Mouse (Mus musculus): ENCODE measurements around the gene Trim44.

Trim44 gene

DNA sequence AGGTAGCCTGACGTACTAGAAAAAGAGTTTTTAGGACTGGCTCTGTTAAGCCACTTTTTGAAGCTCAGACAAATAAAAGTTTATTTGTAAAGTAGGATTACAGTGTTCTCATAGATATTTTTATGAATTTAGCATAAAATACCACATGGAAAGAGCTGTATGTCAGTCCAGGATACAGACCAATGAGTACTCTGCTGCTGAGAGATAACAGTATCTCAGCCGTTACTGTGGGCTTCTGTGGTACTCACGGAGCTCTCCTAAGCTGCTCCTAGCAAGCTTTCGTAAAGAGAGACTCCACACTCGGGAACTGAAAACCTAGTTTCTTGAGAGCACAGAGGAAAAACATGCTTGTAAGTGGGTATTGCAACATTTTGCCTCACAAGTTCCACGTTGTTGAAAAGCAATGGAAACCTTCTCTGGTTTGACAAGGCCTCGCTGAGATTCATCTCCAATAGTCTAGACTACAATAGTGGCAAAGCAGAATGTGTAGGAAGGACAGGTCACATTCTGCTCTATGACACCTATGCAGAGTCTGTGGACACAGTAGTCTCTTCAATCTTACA is 41.6 kb downstream of the Trim44 start:
- no peak for DNase-seq (ENCODE audit: low read depth)

DNA sequence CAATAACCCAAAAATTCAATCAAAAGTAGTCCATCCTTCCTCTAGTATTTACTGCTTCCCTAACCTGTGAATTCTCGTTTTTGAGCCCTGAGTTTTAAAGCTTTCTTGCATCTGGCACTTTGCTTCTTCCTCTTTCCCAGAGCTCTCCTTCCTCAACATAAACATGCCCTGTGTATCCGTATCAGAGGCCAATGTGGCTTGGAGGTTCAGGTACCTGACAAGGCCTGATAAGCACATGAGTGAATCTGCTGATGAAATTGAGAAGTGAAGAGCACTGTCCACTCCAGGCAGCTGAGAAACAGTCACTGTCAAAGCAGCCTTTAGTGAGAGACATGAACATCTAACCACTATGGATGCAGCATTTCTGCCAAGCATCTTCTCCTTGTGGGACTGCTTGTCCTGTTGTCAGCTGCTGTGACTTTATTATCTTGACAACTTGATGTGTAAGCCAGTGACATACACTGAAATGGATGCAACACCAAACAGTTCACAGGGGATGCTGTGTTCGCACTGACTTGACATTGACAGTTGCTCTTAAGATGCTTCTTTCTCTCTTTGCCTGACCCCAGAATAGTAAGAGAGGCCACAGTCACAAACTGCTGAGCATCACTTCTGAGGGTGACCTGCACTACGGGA is 42.9 kb downstream of the Trim44 start:
- no peak for DNase-seq (ENCODE audit: low read depth)

GRCm38 (mm10) chr2:102362896-102363530 is 44.6 kb downstream of the Trim44 start:
- no peak for DNase-seq (ENCODE audit: low read depth)

DNA sequence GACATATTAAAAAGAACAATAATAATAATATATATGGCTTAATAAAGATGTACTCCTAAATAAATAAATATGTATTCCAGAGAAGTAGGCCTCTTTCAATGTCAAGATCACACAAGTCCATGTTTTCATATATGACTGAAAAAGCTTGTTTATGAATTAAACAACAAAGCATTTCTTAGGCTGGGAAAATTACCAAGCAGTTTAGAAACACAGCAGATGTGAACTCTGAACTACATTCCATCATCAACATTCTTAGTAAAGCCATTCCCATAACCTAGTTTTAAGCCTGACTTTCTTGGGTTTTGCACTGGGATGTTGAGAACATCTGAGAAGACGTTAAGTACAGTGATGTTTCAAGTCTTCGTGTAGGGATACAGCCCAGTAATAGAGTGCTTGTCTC is 45.4 kb downstream of the Trim44 start:
- DNase-seq (ENCODE audit: low read depth): no peak

- peak; percentile 44 for DNase-seq (ENCODE audit: low read depth)
These were observed 50.5 kb downstream of the Trim44 start for GRCm38 (mm10) chr2:102356879-102357695.

GRCm38 (mm10) chr2:102354076-102354475 is 53.6 kb downstream of the Trim44 start:
- DNase-seq (ENCODE audit: low read depth): no peak

DNA sequence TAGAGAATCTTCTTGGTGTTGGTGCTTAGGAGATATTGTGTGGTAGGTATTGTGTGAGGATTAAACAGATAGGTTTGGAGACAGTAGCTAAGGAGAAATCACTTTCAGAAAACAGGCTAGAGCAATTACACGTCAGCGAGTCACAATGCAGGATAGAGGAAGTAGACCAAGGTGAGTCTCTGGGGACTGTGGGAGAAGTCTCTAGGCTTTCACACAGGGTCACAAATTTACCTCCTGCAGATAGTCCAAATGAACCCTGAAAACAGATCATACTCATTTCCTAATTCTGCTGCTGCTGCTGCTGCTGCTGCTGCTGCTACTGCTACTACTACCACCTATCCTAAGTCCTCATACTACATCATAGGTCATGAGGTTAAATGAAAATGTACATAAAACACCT is 66.2 kb downstream of the Trim44 start:
- DNase-seq (ENCODE audit: low read depth): no peak

DNA sequence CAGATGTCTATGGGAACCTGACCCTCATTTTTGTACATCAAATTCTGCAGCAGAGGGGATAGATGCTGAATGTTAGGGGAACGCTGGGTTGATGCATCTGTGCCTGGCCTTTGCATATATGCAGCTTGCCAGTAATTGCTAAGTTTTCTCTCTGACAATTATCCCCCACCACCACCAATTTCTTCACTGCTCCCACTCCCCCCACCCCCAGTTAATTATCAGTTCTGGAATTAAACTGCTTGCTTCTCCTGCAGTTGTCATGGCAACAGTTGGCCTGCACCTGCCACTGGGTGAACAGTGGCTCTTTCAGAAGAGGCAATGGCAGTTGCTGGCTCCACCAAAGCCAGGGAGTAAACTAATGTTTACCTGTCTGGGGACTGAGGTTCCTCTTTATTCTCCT is 70.8 kb downstream of the Trim44 start:
- no peak for DNase-seq (ENCODE audit: low read depth)

DNA sequence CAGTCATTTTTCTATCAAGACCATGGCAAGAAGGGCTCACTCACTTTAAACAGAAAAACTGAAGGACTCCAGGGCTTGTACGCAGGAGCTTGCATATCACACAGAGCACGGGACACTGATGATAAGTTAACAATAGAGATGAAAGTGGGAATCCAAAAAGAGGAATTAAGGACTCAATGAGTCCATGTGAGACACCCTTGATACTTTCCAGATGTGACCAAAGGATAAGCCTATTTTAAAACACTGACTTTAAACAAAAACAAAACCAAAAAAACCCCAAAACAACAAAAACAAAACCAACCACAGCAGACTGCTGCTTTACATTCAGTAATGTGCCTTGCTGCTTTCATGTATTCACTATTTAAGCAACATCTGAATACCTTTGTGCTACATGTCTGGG is 75.7 kb downstream of the Trim44 start:
- DNase-seq (ENCODE audit: low read depth): no peak

DNA sequence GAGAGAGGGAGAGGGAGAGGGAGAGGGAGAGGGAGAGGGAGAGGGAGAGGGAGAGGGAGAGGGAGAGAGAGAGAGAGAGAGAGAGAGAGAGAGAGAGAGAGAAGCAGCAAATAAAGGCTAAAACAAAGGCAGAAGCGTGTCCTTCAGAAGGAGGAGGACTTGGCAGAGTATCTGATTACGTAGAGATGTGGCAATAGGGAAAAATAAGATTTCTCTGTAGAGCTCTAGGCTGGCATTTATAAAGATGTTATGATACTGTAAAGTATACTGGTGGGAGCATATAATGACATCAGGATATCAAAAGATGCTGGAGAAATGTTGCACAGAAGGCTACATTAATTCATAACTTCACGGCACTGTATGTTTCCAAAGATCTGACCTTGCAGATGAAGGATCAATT is 76.5 kb downstream of the Trim44 start:
- no peak for DNase-seq (ENCODE audit: low read depth)

- no peak for DNase-seq (ENCODE audit: low read depth)
These were observed 81.7 kb downstream of the Trim44 start for GRCm38 (mm10) chr2:102325921-102326320.

- DNase-seq (ENCODE audit: low read depth): no peak
These were observed 83.3 kb downstream of the Trim44 start for GRCm38 (mm10) chr2:102324336-102324735.

GRCm38 (mm10) chr2:102316540-102316939 is 91.1 kb downstream of the Trim44 start:
- DNase-seq (ENCODE audit: low read depth): no peak

DNA sequence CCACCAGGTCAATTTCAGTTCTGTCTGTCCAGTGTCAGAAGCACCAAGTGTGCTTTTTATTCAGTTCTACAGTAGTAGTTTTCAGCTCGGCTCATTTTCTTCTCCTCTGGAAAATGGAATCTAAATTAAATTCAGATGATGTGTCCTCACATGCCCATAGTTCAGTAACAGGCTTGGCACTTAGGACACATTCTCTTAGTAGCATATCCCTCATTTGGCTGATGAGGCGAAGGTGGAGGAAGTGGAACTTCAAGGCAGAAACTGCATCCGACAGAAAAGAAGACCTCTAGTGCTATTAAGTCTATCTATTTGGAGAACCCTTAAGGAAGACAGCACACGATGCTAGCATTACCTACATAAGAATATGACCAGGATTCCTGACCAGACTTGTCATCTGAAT is 92.5 kb downstream of the Trim44 start:
- no peak for DNase-seq (ENCODE audit: low read depth)

GRCm38 (mm10) chr2:102314610-102315009 is 93.0 kb downstream of the Trim44 start:
- no peak for DNase-seq (ENCODE audit: low read depth)

DNA sequence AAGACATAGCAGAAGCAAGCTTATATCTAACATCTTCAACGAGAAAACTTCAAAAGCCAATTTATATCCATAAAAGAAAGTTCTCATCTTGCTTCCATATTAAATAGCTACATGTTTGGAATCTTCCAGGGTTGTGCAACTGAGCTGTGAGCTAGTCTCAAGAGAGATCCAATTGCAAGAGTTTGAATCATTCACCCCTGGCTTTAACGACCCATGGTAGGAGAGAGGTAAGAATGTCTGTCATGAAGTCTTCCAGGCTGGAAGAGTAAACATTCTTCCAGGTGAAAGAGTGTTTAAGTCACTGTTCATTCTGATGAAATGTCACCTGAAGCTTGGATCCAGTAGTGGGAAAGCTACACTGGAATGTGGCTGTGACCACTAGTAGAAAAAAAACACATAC is 93.6 kb downstream of the Trim44 start:
- no peak for DNase-seq (ENCODE audit: low read depth)

DNA sequence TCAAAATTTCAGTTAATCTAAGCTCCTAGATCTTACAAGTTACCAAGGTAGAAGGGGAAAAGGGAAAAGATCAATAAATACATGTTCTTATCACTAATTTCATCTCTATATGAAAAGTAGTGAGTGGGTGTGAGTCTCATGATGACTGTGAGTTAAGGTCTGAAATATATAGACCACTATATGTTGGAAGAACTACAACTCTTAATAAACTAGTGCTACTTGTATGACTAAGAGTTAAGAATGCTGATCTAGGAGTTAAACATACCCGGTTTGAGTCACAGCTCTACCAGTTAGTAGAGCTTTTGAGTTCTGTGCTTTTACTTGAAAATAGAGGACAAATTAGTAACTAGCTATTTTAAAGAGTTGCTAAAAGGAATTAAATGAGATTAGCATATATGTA is 94.7 kb downstream of the Trim44 start:
- DNase-seq (ENCODE audit: low read depth): no peak

DNA sequence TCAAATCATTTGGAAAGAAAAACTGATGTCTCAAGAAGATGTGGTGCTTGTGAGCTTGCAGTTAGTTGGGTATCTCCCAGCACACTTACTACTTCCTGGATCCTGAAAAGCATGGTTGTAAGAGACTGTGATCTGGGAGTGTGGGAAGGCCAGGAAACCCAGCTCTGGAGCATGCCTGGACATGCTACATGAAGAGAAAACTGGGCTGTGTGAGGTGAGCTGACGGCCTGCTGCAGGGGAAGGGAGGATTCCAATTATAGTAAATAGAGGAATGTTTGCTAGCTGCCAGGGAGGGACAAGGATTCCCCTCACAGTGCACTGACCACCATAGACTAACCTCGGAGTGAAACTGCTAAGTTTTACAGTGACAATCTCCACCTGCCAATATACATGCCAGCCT is 104.4 kb downstream of the Trim44 start:
- DNase-seq (ENCODE audit: low read depth): no peak

DNA sequence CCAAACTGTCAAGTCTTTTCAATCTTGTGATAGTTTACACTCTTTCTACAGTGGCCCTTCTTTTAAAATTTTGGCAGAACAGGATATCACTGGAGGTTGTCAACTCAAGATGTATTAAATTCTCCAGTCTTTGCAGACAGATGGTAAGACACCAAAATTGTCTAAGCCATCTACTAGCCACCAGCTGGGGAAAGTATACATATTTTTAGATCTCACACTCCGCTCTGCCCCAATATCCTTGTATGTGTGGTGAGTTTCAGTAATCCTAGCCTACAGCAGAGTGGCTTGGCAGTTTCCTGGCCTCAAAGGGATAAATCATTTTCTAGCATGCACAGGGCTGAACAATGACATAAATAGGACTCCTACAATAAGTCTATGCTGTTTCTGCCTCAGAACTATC is 105.1 kb downstream of the Trim44 start:
- no peak for DNase-seq (ENCODE audit: low read depth)

GRCm38 (mm10) chr2:102294827-102295270 is 112.8 kb downstream of the Trim44 start:
- peak; percentile 44 for DNase-seq (ENCODE audit: low read depth)

DNA sequence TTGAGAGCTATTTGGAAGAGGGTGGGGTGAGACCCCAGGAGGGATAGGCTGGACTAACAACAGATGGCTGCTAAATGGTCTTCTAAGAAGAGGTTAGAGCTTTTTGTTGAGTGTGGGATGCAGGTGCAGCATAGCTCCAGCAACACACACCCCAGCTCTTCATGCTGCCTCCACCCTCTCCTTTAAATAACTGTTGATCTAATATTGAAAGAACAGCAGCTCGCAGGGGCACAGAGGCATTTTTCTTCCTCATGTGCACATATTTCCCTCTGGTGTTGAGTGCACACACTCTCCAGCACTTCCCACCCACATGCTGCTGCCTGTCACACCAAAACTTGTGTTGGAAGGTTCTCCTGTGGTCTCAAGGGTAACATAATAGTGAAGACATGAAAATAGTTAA is 114.4 kb downstream of the Trim44 start:
- DNase-seq (ENCODE audit: low read depth): no peak

DNA sequence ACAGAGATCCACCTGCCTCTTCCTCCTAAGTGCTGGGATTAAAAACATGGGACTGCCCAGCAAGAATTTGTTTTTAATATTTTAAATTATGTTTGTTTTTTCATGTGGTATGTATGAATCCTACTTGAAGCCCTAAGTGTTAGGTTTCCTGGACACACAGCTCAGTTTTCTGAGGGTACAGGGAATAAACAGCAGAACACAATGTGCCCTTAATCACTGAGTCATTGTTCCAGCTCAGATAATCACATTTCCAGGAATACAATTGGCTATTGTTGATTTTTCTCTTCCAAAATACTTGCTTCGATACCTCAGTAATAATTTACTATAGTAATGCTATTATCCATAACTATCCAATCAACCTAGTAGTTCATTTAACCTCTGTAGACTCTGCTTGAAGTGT is 115.6 kb downstream of the Trim44 start:
- DNase-seq (ENCODE audit: low read depth): no peak

DNA sequence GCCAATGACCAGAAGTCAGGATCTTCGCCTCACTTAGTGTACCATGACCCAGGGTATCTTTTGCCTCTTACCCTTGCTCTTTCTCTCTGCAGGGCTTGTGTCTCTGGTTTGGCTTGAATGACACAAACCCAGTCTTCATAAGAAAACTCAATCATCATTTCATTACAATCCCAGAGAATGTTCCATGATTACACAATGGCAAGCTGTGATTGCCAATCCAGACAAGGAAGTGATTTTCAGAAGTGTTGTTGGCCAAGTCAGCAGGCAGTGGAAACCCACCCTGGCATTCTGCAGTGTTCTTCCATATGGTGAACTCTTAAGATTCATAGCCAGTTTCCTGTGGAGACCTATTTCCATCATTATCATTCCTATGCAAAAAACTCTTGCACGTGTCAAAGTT is 116.1 kb downstream of the Trim44 start:
- no peak for DNase-seq (ENCODE audit: low read depth)

Measured in fibroblast of lung, adult 2 months (primary cell).